Mouse (Mus musculus): ENCODE results near the gene Acss2.

GRCm38 (mm10) chr2:155585082-155585481, 67.3 kb downstream of the Acss2 start:
- TF ChIP-seq CTCF (IDR thresholded peaks at IDR 0.05; ENCODE audit: control insufficient read depth, insufficient read depth, insufficient read length) (no peak), MAX (IDR thresholded peaks at IDR 0.05) (no peak), MYOD1 (IDR thresholded peaks at IDR 0.05; ENCODE audit: control insufficient read depth, insufficient read length, low read depth) (no peak), USF1 (IDR thresholded peaks at IDR 0.05; ENCODE audit: low read depth) (no peak), MYOG (IDR thresholded peaks at IDR 0.05; ENCODE audit: control insufficient read depth, extremely low read depth, insufficient read length) (no peak)
